Mouse (Mus musculus): ENCODE measurements at regions not wholly inside any gene's neighbourhood (a gene's known extent, or its start where the extent isn't known, plus 50 kb on each side); places are given as distances from the start of the nearest gene placed in this dataset.

GRCm38 (mm10) chr1:137060914-137061313, 100.7 kb upstream of the Nr5a2 start:
- DNase-seq = no peak

GRCm38 (mm10) chr1:137053134-137053533, 92.9 kb upstream of the Nr5a2 start:
- DNase-seq = no peak

- no peak for DNase-seq
Measured at GRCm38 (mm10) chr1:137051515-137051914, 91.3 kb upstream of the Nr5a2 start.

GRCm38 (mm10) chr1:137044076-137044475, 83.8 kb upstream of the Nr5a2 start:
- DNase-seq = no peak

- no peak for DNase-seq
Measured at GRCm38 (mm10) chr1:137042414-137043010, 82.3 kb upstream of the Nr5a2 start.

- no peak for DNase-seq
Measured at GRCm38 (mm10) chr1:137040898-137041297, 80.7 kb upstream of the Nr5a2 start.

- no peak for DNase-seq
Measured at GRCm38 (mm10) chr1:137034586-137034985, 74.3 kb upstream of the Nr5a2 start.

GRCm38 (mm10) chr1:137033679-137034078, 73.4 kb upstream of the Nr5a2 start:
- DNase-seq = no peak

- no peak for DNase-seq
Measured at GRCm38 (mm10) chr1:137023706-137024105, 63.5 kb upstream of the Nr5a2 start.

GRCm38 (mm10) chr1:137020528-137020927, 60.3 kb upstream of the Nr5a2 start:
- DNase-seq = no peak

GRCm38 (mm10) chr1:137017642-137018041, 57.4 kb upstream of the Nr5a2 start:
- no peak for DNase-seq

GRCm38 (mm10) chr1:137010240-137010926, 50.1 kb upstream of the Nr5a2 start:
- no peak for DNase-seq

Data from cerebellum, adult 9-10 months (tissue).